Mouse (Mus musculus): Measurements from ENCODE around the gene Il17rb. TPM values are rescaled to one million over a fixed set of nuclear protein-coding genes. Genes with fewer than 3 reads are reported as not detected.

Il17rb gene
- 2.0 and 2.6 TPM in 2 replicates for polyA plus RNA-seq (2012; rRNA removed)

GRCm38 (mm10) chr14:30008733-30009575 is at the start of gene Il17rb, which contains the start of gene Chdh:
Gene Il17rb, minus strand, starts transcription at chr14:30008896.
Gene Chdh, plus strand, starts transcription at chr14:30009023.

GRCm38 (mm10) chr14:29978254-29979204 is 30.2 kb downstream of the Il17rb start, which contains the start of gene Actr8:
Gene Actr8, plus strand, starts transcription at chr14:29978337.

GRCm38 (mm10) chr14:29968075-29968821 is 40.4 kb downstream of the Il17rb start, which contains the start of gene Selenok:
Gene Selenok, plus strand, starts transcription at chr14:29968308.

Other genes starting within 250 kb of the Il17rb start
- 185 and 191 TPM in 2 replicates for gene Selenok, start 40.6 kb downstream of the Il17rb start, polyA plus RNA-seq (2012; rRNA removed)
- 55.7 and 56.6 TPM in 2 replicates for gene Actr8, start 30.6 kb downstream of the Il17rb start, polyA plus RNA-seq (2012; rRNA removed)
- gene Chdh, start 127 bp upstream of the Il17rb start, polyA plus RNA-seq (2012; rRNA removed): 0.80 and 1.0 TPM in 2 replicates